In the genomic region with DNA sequence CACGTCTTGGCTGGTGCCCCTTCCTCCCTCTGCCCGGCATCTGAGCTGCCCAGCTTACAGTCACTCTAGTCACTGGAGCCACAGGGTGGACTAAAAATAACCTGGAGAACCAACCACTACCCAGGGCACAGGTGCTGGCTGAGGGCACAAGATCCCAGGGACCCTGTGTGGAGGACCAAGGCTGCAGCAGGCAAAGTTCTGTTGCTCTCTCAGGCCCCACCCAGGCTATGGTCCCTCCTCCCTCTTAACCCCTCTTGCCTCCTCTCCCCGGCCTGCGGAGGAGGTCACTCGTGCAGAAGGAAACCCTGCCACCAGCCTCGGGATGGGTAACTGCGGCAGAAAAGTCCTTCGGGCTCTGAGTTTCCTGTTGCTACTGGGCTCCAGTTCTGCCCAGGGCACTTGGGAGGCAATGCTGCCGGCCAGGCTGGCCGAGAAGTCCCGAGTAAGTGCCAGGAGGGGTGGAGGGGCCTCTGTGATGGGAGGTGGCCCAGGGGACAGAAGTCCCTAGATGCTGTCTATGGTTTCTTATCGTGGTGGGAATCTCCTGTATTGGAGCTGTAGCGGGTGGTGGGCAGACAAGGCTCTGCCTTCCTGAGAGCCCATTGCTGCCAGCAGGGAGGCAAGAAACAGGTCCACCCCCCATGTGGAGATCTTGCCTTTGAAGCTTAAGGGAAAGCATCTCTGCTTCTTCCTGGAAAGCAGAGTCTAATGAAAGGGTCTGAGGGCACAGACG, we compare ENCODE assay signal across 9 mouse cellular contexts. TPM values are rescaled to one million over a fixed set of nuclear protein-coding genes. Genes with fewer than 3 reads are reported as not detected.
A peak's percentile ranks its signal among the peaks of the same experiment; 100 is the strongest.
DNase-seq lines count a peak whose midpoint lies in the region; ATAC-seq and TF ChIP-seq lines count a peak whose summit lies in the region.
"Had no signal": no experiment of that assay in that cellular context is flagged by ENCODE, and none has a peak within 500 bp of the region (broad histone marks: within the 10 kb centered on the region; RNA-seq: fewer than 3 reads in every experiment).

A gene (plus strand): TSS at position 147 of the 733 bp plus-strand sequence.

- ATAC-seq in liver, postnatal 0 days = no peak
- no peak for ATAC-seq in liver, embryonic 11.5 days (replicated peaks; ENCODE audit: low FRiP score)
- ATAC-seq in stomach, embryonic 15.5 days (ENCODE audit: insufficient read depth, low FRiP score, low read depth) = no peak
- no peak for ATAC-seq in erythroid progenitor cell, adult 5-6 weeks (replicated peaks; ENCODE audit: low FRiP score, poor library complexity, severe bottlenecking)
- ATAC-seq in forebrain, embryonic 14.5 days = no peak

- H3K4me1 ChIP-seq in liver, postnatal 0 days (ENCODE audit: insufficient read depth) = no peaks in the 10 kb centered on the region
- peaks cover 6% of the 10 kb centered on the region; the same call in 1 of the 2 replicates for H3K4me1 ChIP-seq in liver, embryonic 11.5 days (replicated peaks; ENCODE audit: control insufficient read depth, insufficient read depth, low read length)
- H3K4me1 ChIP-seq in stomach, embryonic 15.5 days = peaks cover 33% of the 10 kb centered on the region
- H3K4me1 ChIP-seq in forebrain, embryonic 14.5 days (ENCODE audit: control insufficient read depth, insufficient read depth, low read length) = no peaks in the 10 kb centered on the region

- no peak within 1 kb of the TSS for H3K27ac ChIP-seq in liver, postnatal 0 days (ENCODE audit: low read depth)
- no peak within 1 kb of the TSS for H3K27ac ChIP-seq in liver, embryonic 11.5 days (ENCODE audit: low read depth, low read length)
- H3K27ac ChIP-seq in stomach, embryonic 15.5 days = no peak within 1 kb of the TSS; the same call in 1 of the 2 replicates
- H3K27ac ChIP-seq in forebrain, embryonic 14.5 days (ENCODE audit: low read depth, low read length) = no peak within 1 kb of the TSS

- no peak within 1 kb of the TSS for H3K4me3 ChIP-seq in liver, postnatal 0 days (ENCODE audit: low read depth, low read length)
- H3K4me3 ChIP-seq in liver, embryonic 11.5 days (ENCODE audit: low read depth, low read length) = no peak within 1 kb of the TSS
- peak within 1 kb of the TSS; percentile 13; the same call in 1 of the 2 replicates for H3K4me3 ChIP-seq in stomach, embryonic 15.5 days (replicated peaks)
- no peak within 1 kb of the TSS for H3K4me3 ChIP-seq in forebrain, embryonic 14.5 days (ENCODE audit: low read depth, low read length)

- 16% methylated on average over 13 of the region's 14 CpGs for WGBS in liver, postnatal 0 days (ENCODE audit: insufficient replicate concordance)
- 22% methylated on average over 14 of the region's 14 CpGs for WGBS in liver, embryonic 11.5 days
- WGBS in stomach, embryonic 15.5 days = 23% methylated on average over 14 of the region's 14 CpGs
- 13% methylated on average over 14 of the region's 14 CpGs for WGBS in forebrain, embryonic 14.5 days

- no peak for TF ChIP-seq EP300 in liver, postnatal 0 days (IDR thresholded peaks at IDR 0.05; ENCODE audit: low read depth)

- no peak for TF ChIP-seq CTCF in liver, postnatal 0 days (IDR thresholded peaks at IDR 0.05; ENCODE audit: low read depth)

- DNase-seq in liver, postnatal 0 days = no peak
- DNase-seq in liver, embryonic 11.5 days (ENCODE audit: low spot score) = no peak
- no peak for DNase-seq in gonadal fat pad, adult 2 months (ENCODE audit: low read depth)
- DNase-seq in kidney, postnatal 4 days = peak; percentile 53 to 64
- no peak for DNase-seq in forebrain, embryonic 14.5 days (ENCODE audit: low spot score)
- DNase-seq in right cerebral cortex, postnatal 4 days = no peak

- H3K27me3 ChIP-seq in liver, postnatal 0 days (ENCODE audit: insufficient read depth, low read length) = 0 out of 2 replicates have a peak, but pooled peaks cover 2% of the 10 kb centered on the region
- H3K27me3 ChIP-seq in liver, embryonic 11.5 days (replicated peaks; ENCODE audit: control insufficient read depth, insufficient read depth, low read length) = no peaks in the 10 kb centered on the region; the same call in none of the 2 replicates
- no peaks in the 10 kb centered on the region for H3K27me3 ChIP-seq in stomach, embryonic 15.5 days (replicated peaks)
- H3K27me3 ChIP-seq in forebrain, embryonic 14.5 days (replicated peaks; ENCODE audit: control insufficient read depth, insufficient read depth, low read length) = no peaks in the 10 kb centered on the region

- peak within 1 kb of the TSS; percentile 7; the same call in 1 of the 2 replicates for H3K4me2 ChIP-seq in liver, postnatal 0 days (ENCODE audit: low read depth, low read length)
- no peak within 1 kb of the TSS for H3K4me2 ChIP-seq in liver, embryonic 11.5 days
- peak within 1 kb of the TSS; percentile 29 for H3K4me2 ChIP-seq in stomach, embryonic 15.5 days
- H3K4me2 ChIP-seq in forebrain, embryonic 14.5 days (ENCODE audit: low read length) = no peak within 1 kb of the TSS

- H3K9ac ChIP-seq in liver, postnatal 0 days (replicated peaks) = no peak within 1 kb of the TSS
- no peak within 1 kb of the TSS for H3K9ac ChIP-seq in liver, embryonic 11.5 days (ENCODE audit: low read depth, low read length)
- no peak within 1 kb of the TSS for H3K9ac ChIP-seq in stomach, embryonic 15.5 days
- no peak within 1 kb of the TSS for H3K9ac ChIP-seq in forebrain, embryonic 14.5 days (ENCODE audit: low read length)

- no peaks in the 10 kb centered on the region for H3K36me3 ChIP-seq in liver, postnatal 0 days (replicated peaks; ENCODE audit: insufficient read depth, low read length)
- no peaks in the 10 kb centered on the region for H3K36me3 ChIP-seq in liver, embryonic 11.5 days (ENCODE audit: control insufficient read depth, insufficient read depth, low read length)
- no peaks in the 10 kb centered on the region for H3K36me3 ChIP-seq in stomach, embryonic 15.5 days
- no peaks in the 10 kb centered on the region for H3K36me3 ChIP-seq in forebrain, embryonic 14.5 days (ENCODE audit: control insufficient read depth, insufficient read depth, low read length)

- no peaks in the 10 kb centered on the region for H3K9me3 ChIP-seq in liver, postnatal 0 days (ENCODE audit: low read length)
- no peaks in the 10 kb centered on the region for H3K9me3 ChIP-seq in liver, embryonic 11.5 days (ENCODE audit: control insufficient read depth, low read length)
- H3K9me3 ChIP-seq in stomach, embryonic 15.5 days = no peaks in the 10 kb centered on the region
- H3K9me3 ChIP-seq in forebrain, embryonic 14.5 days (replicated peaks; ENCODE audit: control insufficient read depth, low read length) = no peaks in the 10 kb centered on the region

RNA-seq across cellular contexts. Expression of the gene that starts here (rescaled TPM):
- 6.0 and 7.2 TPM in 2 replicates for polyA plus RNA-seq in liver, postnatal 0 days (2015; fragmentation: Nextera tagmentation; extraction: Ambion mirVana)
- 0.22 and 0.36 TPM in 2 replicates for polyA plus RNA-seq in liver, embryonic 11.5 days (2014; fragmentation: Nextera tagmentation; extraction: Ambion mirVana)
- 41.3 and 52.5 TPM in 2 replicates for polyA plus RNA-seq in gonadal fat pad, adult 2 months (2012; rRNA removed)
- 18.5 and 21.8 TPM in 2 replicates for polyA plus RNA-seq in stomach, embryonic 15.5 days (2015; fragmentation: Nextera tagmentation; extraction: Ambion mirVana)
- not detected in 2 replicates for total RNA-seq in erythroid progenitor cell, adult 5-6 weeks (2015; ENCODE audit: low replicate concordance)
- total RNA-seq in erythroid progenitor cell, adult 5-6 weeks (2017; ENCODE audit: low replicate concordance) = not detected in 2 replicates
- polyA plus RNA-seq in forebrain, embryonic 14.5 days (2014; fragmentation: Nextera tagmentation; extraction: Ambion mirVana) = 3.7 and 4.5 TPM in 2 replicates
- polyA plus RNA-seq: Patski had no signal

Comparison
In these comparisons a context has a peak if more than half of its experiments do, and no peak if none do; other contexts are left out.
1. H3K4me2 ChIP-seq: peak in liver, postnatal 0 days (single experiment) and stomach, embryonic 15.5 days (single experiment); none in liver, embryonic 11.5 days (single experiment) and forebrain, embryonic 14.5 days (single experiment).
2. DNase-seq: peak in kidney, postnatal 4 days (2 of 2); none in liver, postnatal 0 days (single experiment), liver, embryonic 11.5 days (single experiment), gonadal fat pad, adult 2 months (single experiment), forebrain, embryonic 14.5 days (single experiment) and right cerebral cortex, postnatal 4 days (single experiment).